Mouse (Mus musculus): ENCODE measurements around the gene Sowahd. TPM values are rescaled to one million over a fixed set of nuclear protein-coding genes. Genes with fewer than 3 reads are reported as not detected.
A peak's percentile ranks its signal among the peaks of the same experiment; 100 is the strongest.
"Not testable (repeated sequence)": the region's sequence is repeated elsewhere in the genome, so short reads cannot be mapped to it uniquely, and the experiment has no call there.

The Sowahd gene
- polyA plus RNA-seq, 1 experiment from 2014 or later, result 0.17 TPM

DNA sequence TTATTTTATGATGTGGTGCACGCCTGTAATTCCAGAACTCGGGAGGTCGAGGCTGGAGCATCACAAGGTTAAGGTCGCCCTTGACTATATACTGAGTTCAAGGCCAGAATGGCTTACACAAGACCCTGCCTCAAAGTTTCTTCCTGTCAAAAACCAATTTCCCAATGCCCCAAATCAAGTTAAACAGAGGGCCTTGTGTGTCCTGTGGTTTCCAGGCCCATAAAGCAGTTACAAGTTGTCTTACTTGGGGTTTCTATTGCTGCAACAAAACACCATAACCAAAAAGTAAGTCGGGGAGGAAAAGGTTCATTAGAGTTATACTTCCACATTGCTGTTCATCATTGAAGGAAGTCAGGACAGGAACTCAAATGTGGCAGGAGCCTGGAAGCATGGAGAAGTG lies 20.1 kb downstream of the Sowahd start:
- 76% methylated on average over 5 of the region's 5 CpGs for WGBS
- no peak overlapping the region for H3K9ac ChIP-seq
- no peaks in the 10 kb centered on the region for H3K9me3 ChIP-seq
- ATAC-seq (ENCODE audit: insufficient read depth, low FRiP score, low read depth), result no peak
- no peaks in the 10 kb centered on the region for H3K27me3 ChIP-seq (replicated peaks)
- no peaks in the 10 kb centered on the region for H3K4me1 ChIP-seq
- no peaks in the 10 kb centered on the region for H3K36me3 ChIP-seq
- no peak overlapping the region for H3K4me2 ChIP-seq
- H3K27ac ChIP-seq, result no peak overlapping the region
- H3K4me3 ChIP-seq (replicated peaks), result no peak overlapping the region

GRCm38 (mm10) chrX:37074262-37074892 lies 25.7 kb downstream of the Sowahd start:
- Histone ChIP-seq H3K27ac (no peak overlapping the region), H3K4me3 (replicated peaks) (no peak overlapping the region), H3K4me2 (no peak overlapping the region), H3K27me3 (replicated peaks) (no peaks in the 10 kb centered on the region), H3K36me3 (no peaks in the 10 kb centered on the region), H3K4me1 (no peaks in the 10 kb centered on the region), H3K9ac (no peak overlapping the region), H3K9me3 (no peaks in the 10 kb centered on the region)
- no peak; the same call in 1 of the 2 replicates for ATAC-seq (ENCODE audit: insufficient read depth, low FRiP score, low read depth)
- 41% methylated on average over 9 of the region's 9 CpGs for WGBS

DNA sequence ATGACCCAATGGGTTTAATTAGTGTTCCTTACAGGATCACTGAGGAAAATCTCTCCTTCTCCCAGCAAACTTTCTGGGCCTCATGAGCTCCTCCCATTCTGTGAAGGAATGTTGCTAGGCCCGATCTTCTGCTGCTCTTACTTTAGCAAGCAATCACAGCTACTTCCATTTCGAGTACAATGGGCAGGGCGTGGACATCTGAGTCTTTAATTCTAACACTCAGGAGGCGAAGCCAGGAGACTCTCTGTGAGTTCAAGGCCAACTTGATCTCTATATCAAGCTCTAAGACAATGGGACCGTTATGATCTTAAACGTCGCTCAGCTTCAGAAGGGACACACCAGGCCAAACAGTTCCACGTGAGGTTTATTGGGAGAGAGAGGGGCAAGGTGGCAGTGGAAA lies 28.0 kb downstream of the Sowahd start:
- no peak for ATAC-seq (ENCODE audit: insufficient read depth, low FRiP score, low read depth)
- H3K4me3 ChIP-seq (replicated peaks), result no peak overlapping the region
- no peaks in the 10 kb centered on the region for H3K9me3 ChIP-seq
- H3K4me1 ChIP-seq, result no peaks in the 10 kb centered on the region
- H3K9ac ChIP-seq, result no peak overlapping the region
- H3K4me2 ChIP-seq, result no peak overlapping the region
- no peaks in the 10 kb centered on the region for H3K36me3 ChIP-seq
- no peak overlapping the region for H3K27ac ChIP-seq
- H3K27me3 ChIP-seq (replicated peaks), result no peaks in the 10 kb centered on the region
- 67% methylated on average over 8 of the region's 8 CpGs for WGBS

DNA sequence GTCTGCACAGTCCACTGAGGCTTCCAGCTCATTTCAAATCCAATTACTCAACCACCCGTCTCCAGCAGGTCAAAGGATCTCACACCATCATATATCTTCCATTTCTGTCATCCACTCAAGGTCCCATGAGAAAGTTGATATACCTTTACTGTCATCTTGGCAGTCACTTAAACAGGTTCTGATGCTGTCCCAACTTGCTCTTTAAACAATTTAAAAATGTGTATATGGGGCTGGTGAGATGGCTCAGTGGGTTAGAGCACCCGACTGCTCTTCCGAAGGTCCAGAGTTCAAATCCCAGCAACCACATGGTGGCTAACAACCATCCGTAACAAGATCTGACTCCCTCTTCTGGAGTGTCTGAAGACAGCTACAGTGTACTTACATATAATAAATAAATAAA lies 31.7 kb downstream of the Sowahd start:
- not testable (repeated sequence) for ATAC-seq (ENCODE audit: insufficient read depth, low FRiP score, low read depth); H3K4me2 ChIP-seq; H3K4me3 ChIP-seq (replicated peaks); H3K36me3 ChIP-seq; H3K27me3 ChIP-seq (replicated peaks); H3K4me1 ChIP-seq; H3K27ac ChIP-seq; H3K9ac ChIP-seq; H3K9me3 ChIP-seq
- 58% methylated on average over 4 of the region's 4 CpGs for WGBS

- Histone ChIP-seq H3K4me2 (no peak overlapping the region), H3K9ac (no peak overlapping the region), H3K27ac (no peak overlapping the region), H3K4me3 (replicated peaks) (no peak overlapping the region), H3K36me3 (0 out of 2 replicates have a peak, but pooled peaks cover 2% of the 10 kb centered on the region), H3K4me1 (no peaks in the 10 kb centered on the region), H3K9me3 (no peaks in the 10 kb centered on the region), H3K27me3 (replicated peaks) (no peaks in the 10 kb centered on the region)
- WGBS, result 59% methylated on average over 6 of the region's 6 CpGs
- no peak for ATAC-seq (ENCODE audit: insufficient read depth, low FRiP score, low read depth)
These were observed 32.5 kb downstream of the Sowahd start for GRCm38 (mm10) chrX:37081194-37081593.

DNA sequence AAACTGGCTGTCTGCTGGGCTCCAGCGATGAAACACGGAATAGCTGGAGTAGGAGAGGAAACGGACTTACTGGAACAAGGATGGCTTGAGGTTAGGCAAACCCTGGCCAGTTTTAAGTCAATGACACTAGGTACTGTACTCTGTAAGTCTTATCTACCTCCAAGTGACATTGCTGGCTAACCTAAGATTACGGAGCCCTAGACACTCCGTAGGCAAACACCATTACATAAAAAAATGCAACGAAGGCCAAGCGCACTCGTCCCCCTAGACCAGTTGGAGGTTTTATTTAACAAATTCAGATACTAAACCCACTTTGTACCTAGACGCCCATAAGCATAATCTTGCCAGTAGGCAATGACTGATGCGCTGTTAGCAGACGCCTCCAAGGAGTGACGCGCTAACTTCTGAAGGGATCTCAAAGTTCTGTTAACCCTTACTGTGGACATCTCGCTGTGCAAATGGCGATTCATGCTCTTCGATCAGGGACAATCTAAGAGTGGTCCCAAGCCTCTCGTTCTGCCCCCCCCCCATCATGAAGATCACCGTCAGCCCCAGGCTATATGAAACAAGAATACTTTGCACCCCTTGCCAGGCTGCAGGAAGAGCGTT lies 35.8 kb downstream of the Sowahd start:
- Histone ChIP-seq H3K9me3 (no peaks in the 10 kb centered on the region), H3K4me2 (peak overlapping the region; percentile 56), H3K36me3 (0 out of 2 replicates have a peak, but pooled peaks cover 2% of the 10 kb centered on the region), H3K9ac (peak overlapping the region; percentile 46), H3K4me3 (replicated peaks) (peak overlapping the region; percentile 55), H3K27ac (peak overlapping the region; percentile 91), H3K27me3 (replicated peaks) (no peaks in the 10 kb centered on the region), H3K4me1 (no peaks in the 10 kb centered on the region)
- no peak for ATAC-seq (ENCODE audit: insufficient read depth, low FRiP score, low read depth)
- 14% methylated on average over 19 of the region's 19 CpGs for WGBS

GRCm38 (mm10) chrX:37084927-37085660 lies 36.4 kb downstream of the Sowahd start, which contains the start of gene Rpl39:
Gene Rpl39 (minus strand): TSS chrX:37085402.
- WGBS, result 16% methylated on average over 38 of the region's 38 CpGs
- Histone ChIP-seq H3K4me2 (peak within 1 kb of the TSS; percentile 56), H3K27me3 (replicated peaks) (no peaks in the 10 kb centered on the region), H3K4me3 (replicated peaks) (peak within 1 kb of the TSS; percentile 55), H3K9me3 (no peaks in the 10 kb centered on the region), H3K4me1 (no peaks in the 10 kb centered on the region), H3K36me3 (0 out of 2 replicates have a peak, but pooled peaks cover 2% of the 10 kb centered on the region), H3K9ac (peak within 1 kb of the TSS; percentile 46), H3K27ac (peak within 1 kb of the TSS; percentile 91)
- peak; percentile 92 for ATAC-seq (ENCODE audit: insufficient read depth, low FRiP score, low read depth)

DNA sequence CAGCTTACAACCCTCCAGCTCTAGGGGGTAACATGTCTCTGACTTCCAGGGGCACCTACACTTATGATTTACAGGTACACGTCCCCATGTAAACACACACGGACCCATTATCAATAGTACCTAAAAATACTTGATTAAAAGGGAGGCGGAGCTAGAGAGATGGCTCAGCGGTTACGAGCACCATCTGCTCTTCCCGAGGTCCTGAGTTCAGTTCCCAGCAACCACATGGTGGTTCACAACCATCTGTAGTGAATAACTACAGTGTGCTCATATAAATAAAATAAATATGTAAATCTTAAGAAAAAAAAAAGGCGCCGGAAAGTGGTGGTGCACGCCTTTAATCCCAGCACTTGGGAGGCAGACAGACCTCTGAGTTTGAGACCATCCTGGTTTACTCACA lies 37.0 kb downstream of the Sowahd start:
- no peak for ATAC-seq (ENCODE audit: insufficient read depth, low FRiP score, low read depth)

GRCm38 (mm10) chrX:37088778-37089177 lies 40.1 kb downstream of the Sowahd start:
- Histone ChIP-seq H3K27ac (no peak overlapping the region), H3K4me1 (no peaks in the 10 kb centered on the region)

More for the DNA sequence above, 37.0 kb downstream of the Sowahd start:
- Histone ChIP-seq H3K4me1 (no peaks in the 10 kb centered on the region), H3K4me2 (peak overlapping the region; percentile 43), H3K4me3 (replicated peaks) (peak overlapping the region; percentile 55), H3K27me3 (replicated peaks) (no peaks in the 10 kb centered on the region), H3K9me3 (no peaks in the 10 kb centered on the region), H3K9ac (no peak overlapping the region; the same call in 1 of the 2 replicates), H3K27ac (peak overlapping the region; percentile 91), H3K36me3 (0 out of 2 replicates have a peak, but pooled peaks cover 2% of the 10 kb centered on the region)
- whole genome bisulfite sequencing, result 24% methylated on average over 9 of the region's 9 CpGs

DNA sequence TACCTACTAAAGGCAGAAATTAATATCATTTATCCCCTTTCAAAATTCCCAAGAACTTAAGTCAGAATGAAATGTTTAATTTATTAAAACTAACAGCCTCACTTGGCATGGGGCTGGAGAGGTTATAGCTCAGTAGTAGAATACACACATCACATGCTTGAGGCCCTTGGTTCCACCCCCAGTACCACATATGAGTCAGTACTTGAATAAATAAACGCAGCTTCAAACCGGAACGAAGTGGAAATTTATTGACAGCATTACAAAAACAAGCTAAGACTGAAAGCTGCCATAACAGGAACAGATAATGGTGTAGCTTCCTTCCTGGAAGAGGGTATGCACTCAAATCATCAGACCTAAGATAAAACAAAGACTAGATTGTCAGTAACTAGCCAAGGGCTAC lies 42.8 kb downstream of the Sowahd start:
- ATAC-seq (ENCODE audit: insufficient read depth, low FRiP score, low read depth), result no peak
- WGBS, result 75% methylated on average over 3 of the region's 3 CpGs
- H3K4me1 ChIP-seq, result no peaks in the 10 kb centered on the region

More at GRCm38 (mm10) chrX:37088778-37089177, 40.1 kb downstream of the Sowahd start:
- no peak overlapping the region for H3K4me3 ChIP-seq (replicated peaks)
- no peak overlapping the region for H3K9ac ChIP-seq
- H3K4me2 ChIP-seq, result no peak overlapping the region
- no peaks in the 10 kb centered on the region for H3K9me3 ChIP-seq
- no peak for ATAC-seq (ENCODE audit: insufficient read depth, low FRiP score, low read depth)
- no peaks in the 10 kb centered on the region for H3K36me3 ChIP-seq
- H3K27me3 ChIP-seq (replicated peaks), result no peaks in the 10 kb centered on the region
- 86% methylated on average over 1 of the region's 1 CpGs for WGBS

DNA sequence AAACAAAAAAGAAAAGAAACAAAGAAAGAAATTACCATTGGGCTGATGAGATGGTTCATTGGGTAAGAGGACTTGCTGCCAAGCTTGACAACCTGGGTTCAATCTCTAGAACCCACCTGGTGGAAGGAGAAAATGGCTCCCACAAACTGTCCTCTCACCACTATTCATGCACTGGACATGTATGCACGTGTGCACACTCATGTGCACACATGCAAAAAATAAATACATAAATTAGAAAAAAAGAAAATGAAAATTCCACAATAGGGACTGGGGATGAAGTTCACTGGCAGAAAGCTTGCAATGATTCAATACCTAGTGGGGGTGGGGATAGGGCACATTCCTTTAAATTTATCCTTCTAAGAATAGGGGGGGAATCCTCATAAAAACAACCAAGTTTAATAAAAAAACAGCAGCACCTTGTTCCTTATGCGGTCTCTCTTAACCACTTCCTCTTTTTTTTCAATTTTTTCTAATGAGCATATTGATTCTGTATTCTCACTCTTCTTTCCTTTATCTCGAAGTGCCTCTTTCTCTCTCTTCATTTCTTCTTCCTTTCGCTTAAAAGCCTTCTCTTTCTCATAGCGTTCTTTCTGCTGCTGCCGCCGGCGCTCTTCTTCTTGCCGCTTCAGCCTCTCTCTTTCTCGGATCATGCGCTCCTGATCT lies 46.6 kb downstream of the Sowahd start:
- H3K27ac ChIP-seq, result no peak overlapping the region
- H3K27me3 ChIP-seq (replicated peaks), result no peaks in the 10 kb centered on the region
- 90% methylated on average over 11 of the region's 11 CpGs for WGBS
- H3K4me1 ChIP-seq, result no peaks in the 10 kb centered on the region
- no peak overlapping the region for H3K9ac ChIP-seq
- H3K9me3 ChIP-seq, result no peaks in the 10 kb centered on the region
- H3K36me3 ChIP-seq, result no peaks in the 10 kb centered on the region
- H3K4me3 ChIP-seq (replicated peaks), result no peak overlapping the region
- H3K4me2 ChIP-seq, result no peak overlapping the region
- ATAC-seq (ENCODE audit: insufficient read depth, low FRiP score, low read depth), result no peak

More for the DNA sequence above, 42.8 kb downstream of the Sowahd start:
- no peaks in the 10 kb centered on the region for H3K36me3 ChIP-seq
- H3K4me2 ChIP-seq, result no peak overlapping the region
- no peaks in the 10 kb centered on the region for H3K9me3 ChIP-seq
- H3K27me3 ChIP-seq (replicated peaks), result no peaks in the 10 kb centered on the region
- no peak overlapping the region for H3K4me3 ChIP-seq (replicated peaks)
- no peak overlapping the region for H3K27ac ChIP-seq
- H3K9ac ChIP-seq, result no peak overlapping the region
